Mouse (Mus musculus) limb, embryonic 15.5 days (tissue): ENCODE results near the gene Arid1a. TPM values are rescaled to one million over a fixed set of nuclear protein-coding genes. Genes with fewer than 3 reads are reported as not detected.

Experiments used
- ATAC-seq: fragments of 200-750 bp; cut with Nextera tagmentation; 2 replicates; pipeline ENCODE4 v1.8.0; 2017; ENCODE audit warnings: low read depth, moderate TSS enrichment; ENCODE audit not compliant: insufficient number of reproducible peaks, low FRiP score, low TSS enrichment
- H3K27ac ChIP-seq: fragments of 300-500 bp; sonication (generic); 2 replicates; pipeline ENCODE4 v1.5.1; 2015; ENCODE audit warnings: moderate library complexity, mild to moderate bottlenecking, inconsistent platforms
- H3K27me3 ChIP-seq: fragments of 300-500 bp; sonication (generic); 2 replicates; pipeline ENCODE4 v1.6.1; 2015; ENCODE audit warnings: inconsistent platforms
- H3K36me3 ChIP-seq: fragments of 300-500 bp; sonication (generic); 2 replicates; pipeline ENCODE4 v1.6.1; 2015; ENCODE audit warnings: inconsistent platforms
- H3K4me1 ChIP-seq: fragments of 300-500 bp; sonication (generic); 2 replicates; pipeline ENCODE4 v1.6.1; 2015; ENCODE audit warnings: inconsistent platforms
- H3K4me2 ChIP-seq: fragments of 300-500 bp; sonication (generic); 2 replicates; pipeline ENCODE4 v1.6.1; 2015; ENCODE audit warnings: mild to moderate bottlenecking, inconsistent platforms
- H3K4me3 ChIP-seq: fragments of 300-500 bp; sonication (generic); 2 replicates; pipeline ENCODE4 v1.5.1; 2015; ENCODE audit warnings: mild to moderate bottlenecking, inconsistent platforms
- H3K9ac ChIP-seq: fragments of 300-500 bp; sonication (generic); 2 replicates; pipeline ENCODE4 v1.6.1; 2015; ENCODE audit warnings: inconsistent platforms
- H3K9me3 ChIP-seq: fragments of 300-500 bp; sonication (generic); 2 replicates; pipeline ENCODE4 v1.6.1; 2016; ENCODE audit warnings: inconsistent platforms
- WGBS: fragments of 180-500 bp; shearing (Covaris S2); methylation state at CpG from one replicate; pipeline ENCODE4 v1.1.7; 2015; 5-methylcytosine and 5-hydroxymethylcytosine counted together
- polyA plus RNA-seq: library from polyadenylated mRNA; unstranded; fragments of >200 nt; fragmentation: Nextera tagmentation; extraction: Ambion mirVana; gene quantifications from 2 replicates; pipeline ENCODE4 v1.2.1, GENCODE M21; 2015

Arid1a gene
- polyA plus RNA-seq, 1 experiment from 2014 or later, result 24.2 TPM

GRCm38 (mm10) chr4:133671881-133672844, 84.4 kb downstream of the Arid1a start, which contains the start of gene Pigv:
Gene Pigv, minus strand, starts transcription at chr4:133672647.
- Histone ChIP-seq H3K27me3 (no peaks in the 10 kb centered on the region), H3K27ac (peak within 1 kb of the TSS; percentile 100), H3K9ac (peak within 1 kb of the TSS; percentile 68), H3K4me2 (peak within 1 kb of the TSS; percentile 75), H3K9me3 (no peaks in the 10 kb centered on the region), H3K36me3 (peaks cover 20% of the 10 kb centered on the region), H3K4me1 (peaks cover 51% of the 10 kb centered on the region), H3K4me3 (peak within 1 kb of the TSS; percentile 58)
- WGBS, result under 1% methylated on average over 76 of the region's 76 CpGs
- peak; percentile 88 for ATAC-seq

- ATAC-seq, result no peak
- H3K27ac ChIP-seq, result peak overlapping the region; percentile 100
- H3K9ac ChIP-seq, result peak overlapping the region; percentile 68; the same call in 1 of the 2 replicates
- H3K36me3 ChIP-seq, result peaks cover 28% of the 10 kb centered on the region
- no peaks in the 10 kb centered on the region for H3K9me3 ChIP-seq
- no peaks in the 10 kb centered on the region for H3K27me3 ChIP-seq
- peak overlapping the region; percentile 58 for H3K4me3 ChIP-seq
- WGBS, result 3% methylated on average over 13 of the region's 13 CpGs
- peaks cover 45% of the 10 kb centered on the region for H3K4me1 ChIP-seq
- peak overlapping the region; percentile 75 for H3K4me2 ChIP-seq
These were observed 85.2 kb downstream of the Arid1a start for GRCm38 (mm10) chr4:133671184-133671880.

- Histone ChIP-seq H3K4me2 (no peak overlapping the region), H3K27ac (no peak overlapping the region), H3K36me3 (peaks cover 41% of the 10 kb centered on the region), H3K4me3 (no peak overlapping the region), H3K9ac (no peak overlapping the region), H3K9me3 (no peaks in the 10 kb centered on the region), H3K4me1 (peaks cover 44% of the 10 kb centered on the region), H3K27me3 (no peaks in the 10 kb centered on the region)
- WGBS, result 58% methylated on average over 6 of the region's 6 CpGs
- no peak for ATAC-seq
These were observed 86.8 kb downstream of the Arid1a start for GRCm38 (mm10) chr4:133669652-133670210.

GRCm38 (mm10) chr4:133668537-133668936, 88.0 kb downstream of the Arid1a start:
- no peaks in the 10 kb centered on the region for H3K27me3 ChIP-seq
- H3K27ac ChIP-seq, result no peak overlapping the region
- no peaks in the 10 kb centered on the region for H3K9me3 ChIP-seq
- no peak overlapping the region for H3K4me3 ChIP-seq
- peaks cover 33% of the 10 kb centered on the region for H3K4me1 ChIP-seq
- H3K4me2 ChIP-seq, result no peak overlapping the region
- WGBS, result 65% methylated on average over 3 of the region's 3 CpGs
- no peak overlapping the region for H3K9ac ChIP-seq
- ATAC-seq, result no peak
- peaks cover 48% of the 10 kb centered on the region for H3K36me3 ChIP-seq

GRCm38 (mm10) chr4:133666199-133666598, 90.4 kb downstream of the Arid1a start:
- Histone ChIP-seq H3K4me1 (peaks cover 24% of the 10 kb centered on the region), H3K4me2 (no peak overlapping the region), H3K27ac (no peak overlapping the region), H3K27me3 (no peaks in the 10 kb centered on the region), H3K9me3 (no peaks in the 10 kb centered on the region), H3K36me3 (peaks cover 56% of the 10 kb centered on the region), H3K9ac (no peak overlapping the region), H3K4me3 (no peak overlapping the region)
- WGBS, result 85% methylated on average over 6 of the region's 6 CpGs
- ATAC-seq, result no peak

GRCm38 (mm10) chr4:133665118-133665517, 91.5 kb downstream of the Arid1a start:
- no peak for ATAC-seq
- no peak overlapping the region for H3K4me3 ChIP-seq
- no peaks in the 10 kb centered on the region for H3K9me3 ChIP-seq
- no peak overlapping the region for H3K27ac ChIP-seq
- H3K4me1 ChIP-seq, result peaks cover 26% of the 10 kb centered on the region
- WGBS, result 57% methylated on average over 11 of the region's 11 CpGs
- H3K9ac ChIP-seq, result no peak overlapping the region
- H3K4me2 ChIP-seq, result no peak overlapping the region
- peaks cover 56% of the 10 kb centered on the region for H3K36me3 ChIP-seq
- no peaks in the 10 kb centered on the region for H3K27me3 ChIP-seq

- Histone ChIP-seq H3K4me1 (peaks cover 39% of the 10 kb centered on the region), H3K4me2 (no peak overlapping the region), H3K9me3 (no peaks in the 10 kb centered on the region), H3K36me3 (peaks cover 44% of the 10 kb centered on the region), H3K27me3 (no peaks in the 10 kb centered on the region), H3K9ac (no peak overlapping the region), H3K4me3 (no peak overlapping the region), H3K27ac (no peak overlapping the region)
- ATAC-seq, result no peak
- 80% methylated on average over 8 of the region's 8 CpGs for WGBS
These were observed 93.6 kb downstream of the Arid1a start for GRCm38 (mm10) chr4:133662945-133663344.

- Histone ChIP-seq H3K27ac (no peak overlapping the region), H3K36me3 (peaks cover 39% of the 10 kb centered on the region), H3K4me3 (no peak overlapping the region), H3K9ac (no peak overlapping the region), H3K27me3 (no peaks in the 10 kb centered on the region), H3K4me1 (peaks cover 43% of the 10 kb centered on the region), H3K4me2 (no peak overlapping the region), H3K9me3 (no peaks in the 10 kb centered on the region)
- 89% methylated on average over 8 of the region's 8 CpGs for WGBS
- no peak for ATAC-seq
These were observed 94.1 kb downstream of the Arid1a start for GRCm38 (mm10) chr4:133662421-133662820.

GRCm38 (mm10) chr4:133660193-133661155, 96.1 kb downstream of the Arid1a start:
- peaks cover 23% of the 10 kb centered on the region for H3K36me3 ChIP-seq
- H3K27ac ChIP-seq, result peak overlapping the region; percentile 93
- H3K27me3 ChIP-seq, result no peaks in the 10 kb centered on the region
- peak overlapping the region; percentile 30 for H3K4me3 ChIP-seq
- H3K9ac ChIP-seq, result 0 out of 2 replicates have a peak overlapping the region, but pooled peaks have one; percentile 8
- no peaks in the 10 kb centered on the region for H3K9me3 ChIP-seq
- H3K4me2 ChIP-seq, result peak overlapping the region; percentile 48
- 2% methylated on average over 10 of the region's 10 CpGs for WGBS
- ATAC-seq, result peak; percentile 82
- H3K4me1 ChIP-seq, result peaks cover 42% of the 10 kb centered on the region

GRCm38 (mm10) chr4:133659497-133660192, 96.9 kb downstream of the Arid1a start:
- Histone ChIP-seq H3K36me3 (peaks cover 15% of the 10 kb centered on the region), H3K4me3 (peak overlapping the region; percentile 30), H3K9me3 (no peaks in the 10 kb centered on the region), H3K9ac (peak overlapping the region; percentile 8; the same call in 1 of the 2 replicates), H3K4me1 (peaks cover 36% of the 10 kb centered on the region), H3K27ac (peak overlapping the region; percentile 93), H3K27me3 (no peaks in the 10 kb centered on the region), H3K4me2 (peak overlapping the region; percentile 48)
- 2% methylated on average over 15 of the region's 15 CpGs for WGBS
- ATAC-seq, result peak; percentile 25; the same call in 1 of the 2 replicates
